Mouse (Mus musculus) CH12.LX (cell line): ENCODE results near the gene Prrx2.

Experiments
- CTCF ChIP-seq, 2 experiments: IDR thresholded peaks in 1 of 2; conservative IDR thresholded peaks in 1 of 2; 2 replicates each; pipeline ENCODE4 v1.5.1; 2011 to 2012; ENCODE audit warnings: low read depth in 2 of 2, low read length in 2 of 2, improper control_type of control experiment in 1 of 2, inconsistent platforms in 1 of 2, mild to moderate bottlenecking in 1 of 2, moderate library complexity in 1 of 2
- EP300 ChIP-seq: IDR thresholded peaks from 2 replicates; pipeline ENCODE4 v1.6.1; 2011; ENCODE audit warnings: low read length, improper control_type of control experiment
- TBP ChIP-seq: conservative IDR thresholded peaks from 2 replicates; pipeline ENCODE4 v1.6.1; 2011; ENCODE audit warnings: low read depth, low read length, improper control_type of control experiment
- TCF12 ChIP-seq: IDR thresholded peaks from 2 replicates; pipeline ENCODE4 v1.6.1; 2014; ENCODE audit warnings: low read depth, mild to moderate bottlenecking, inconsistent platforms, low read length, improper control_type of control experiment

GRCm38 (mm10) chr2:30897291-30897690 is 62.5 kb downstream of the Prrx2 start:
- no peak for TF ChIP-seq TBP
- no peak for TF ChIP-seq TCF12
- no peak for TF ChIP-seq CTCF (conservative IDR thresholded peaks at IDR 0.05 in 1 of 2, IDR thresholded peaks at IDR 0.05 in 1 of 2; ENCODE audit: low read depth in 2 of 2, low read length in 2 of 2)
- no peak for TF ChIP-seq EP300
